Mouse (Mus musculus) ES-E14 (cell line): ENCODE results near the gene Ache.

ENCODE experiments used
- CHD2 ChIP-seq: IDR thresholded peaks from 2 replicates; pipeline ENCODE4 v1.6.1; 2014; ENCODE audit warnings: mild to moderate bottlenecking, low read depth, low read length, inconsistent platforms
- ZC3H11A ChIP-seq: IDR thresholded peaks from 2 replicates; pipeline ENCODE4 v1.6.1; 2012; ENCODE audit warnings: low read depth, mild to moderate bottlenecking, inconsistent platforms, low read length, borderline replicate concordance
- ZNF384 ChIP-seq: IDR thresholded peaks from 2 replicates; pipeline ENCODE4 v1.6.1; 2012; ENCODE audit warnings: low read depth, low read length, inconsistent platforms

DNA sequence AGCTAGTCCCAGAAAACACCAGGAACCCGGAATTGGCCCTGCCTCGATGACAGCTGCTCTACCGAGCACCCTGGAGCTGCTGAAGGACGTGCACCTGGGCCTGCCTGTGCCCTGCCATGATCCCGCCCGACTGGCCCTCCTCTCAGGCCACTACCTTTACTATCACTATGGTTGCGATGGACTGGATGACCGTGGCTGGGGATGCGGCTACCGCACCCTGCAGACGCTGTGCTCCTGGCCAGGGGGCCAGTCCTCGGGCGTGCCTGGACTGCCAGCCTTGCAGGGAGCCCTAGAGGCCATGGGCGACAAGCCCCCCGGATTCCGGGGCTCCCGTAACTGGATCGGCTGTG, 7.4 kb downstream of the Ache start:
- TF ChIP-seq ZC3H11A (no peak), ZNF384 (no peak), CHD2 (no peak)
